Mouse (Mus musculus) Muller cell, postnatal 12 days (primary cell): ENCODE data around the gene Acbd6.

Source experiments
- DNase-seq: peaks from one replicate; pipeline ENCODE4 v3.0.0-alpha.2; 2015; ENCODE audit errors: inconsistent ontology term

Gene Acbd6

GRCm38 (mm10) chr1:155560678-155561077 lies 2.8 kb downstream of the Acbd6 start:
- DNase-seq, result no peak

- DNase-seq, result no peak
Observed at GRCm38 (mm10) chr1:155562206-155562605, 4.3 kb downstream of the Acbd6 start.

- no peak for DNase-seq
Observed at GRCm38 (mm10) chr1:155564741-155565140, 6.8 kb downstream of the Acbd6 start.

GRCm38 (mm10) chr1:155568133-155568532 lies 10.2 kb downstream of the Acbd6 start:
- DNase-seq, result no peak

GRCm38 (mm10) chr1:155569340-155569739 lies 11.4 kb downstream of the Acbd6 start:
- DNase-seq, result no peak

GRCm38 (mm10) chr1:155574966-155575673 lies 17.2 kb downstream of the Acbd6 start:
- peak; percentile 33 for DNase-seq

- peak; percentile 12 for DNase-seq
Observed at GRCm38 (mm10) chr1:155576432-155576831, 18.5 kb downstream of the Acbd6 start.

- DNase-seq, result no peak
Observed at GRCm38 (mm10) chr1:155577316-155577715, 19.4 kb downstream of the Acbd6 start.

- no peak for DNase-seq
Observed at GRCm38 (mm10) chr1:155587961-155588360, 30.0 kb downstream of the Acbd6 start.

- no peak for DNase-seq
Observed at GRCm38 (mm10) chr1:155594141-155594540, 36.2 kb downstream of the Acbd6 start.

GRCm38 (mm10) chr1:155596576-155596975 lies 38.7 kb downstream of the Acbd6 start:
- DNase-seq, result no peak

- no peak for DNase-seq
Observed at GRCm38 (mm10) chr1:155604706-155605105, 46.8 kb downstream of the Acbd6 start.

GRCm38 (mm10) chr1:155605391-155606155 lies 47.7 kb downstream of the Acbd6 start:
- DNase-seq, result peak; percentile 9

- no peak for DNase-seq
Observed at GRCm38 (mm10) chr1:155606156-155606531, 48.2 kb downstream of the Acbd6 start.

GRCm38 (mm10) chr1:155608524-155608923 lies 50.6 kb downstream of the Acbd6 start:
- DNase-seq, result no peak

GRCm38 (mm10) chr1:155614426-155614825 lies 56.5 kb downstream of the Acbd6 start:
- no peak for DNase-seq

- no peak for DNase-seq
Observed at GRCm38 (mm10) chr1:155621075-155621474, 63.2 kb downstream of the Acbd6 start.

- no peak for DNase-seq
Observed at GRCm38 (mm10) chr1:155623192-155623591, 65.3 kb downstream of the Acbd6 start.

- no peak for DNase-seq
Observed at GRCm38 (mm10) chr1:155627746-155628145, 69.8 kb downstream of the Acbd6 start.

GRCm38 (mm10) chr1:155636648-155637047 lies 78.7 kb downstream of the Acbd6 start:
- DNase-seq, result no peak

- no peak for DNase-seq
Observed at GRCm38 (mm10) chr1:155645816-155646215, 87.9 kb downstream of the Acbd6 start.

GRCm38 (mm10) chr1:155646345-155647307 lies 88.7 kb downstream of the Acbd6 start:
- DNase-seq, result no peak
